ENCODE assay signal across 8 mouse cellular contexts in genomic region chr1:91446060-91446459, GRCm38 (mm10). TPM values are rescaled to one million over a fixed set of nuclear protein-coding genes. Genes with fewer than 3 reads are reported as not detected.
DNase-seq lines count a peak whose midpoint lies in the region; ATAC-seq and TF ChIP-seq lines count a peak whose summit lies in the region.

No protein-coding gene starts in this region.

- H3K4me3 ChIP-seq in hindbrain, postnatal 0 days (ENCODE audit: low read length), result no peak overlapping the region
- H3K4me3 ChIP-seq in hindbrain, embryonic 11.5 days (ENCODE audit: low read depth, low read length), result no peak overlapping the region
- H3K4me3 ChIP-seq in hindbrain, embryonic 10.5 days, result no peak overlapping the region
- H3K4me3 ChIP-seq in forebrain, postnatal 0 days (ENCODE audit: low read depth, low read length), result no peak overlapping the region

- H3K27me3 ChIP-seq in hindbrain, postnatal 0 days (ENCODE audit: insufficient read depth, low read length), result no peaks in the 10 kb centered on the region
- H3K27me3 ChIP-seq in hindbrain, embryonic 11.5 days (ENCODE audit: control insufficient read depth, insufficient read depth, low read length), result no peaks in the 10 kb centered on the region
- no peaks in the 10 kb centered on the region for H3K27me3 ChIP-seq in hindbrain, embryonic 10.5 days (ENCODE audit: insufficient read depth, poor library complexity, severe bottlenecking)
- no peaks in the 10 kb centered on the region for H3K27me3 ChIP-seq in forebrain, postnatal 0 days (ENCODE audit: insufficient read depth, low read length)

- H3K4me2 ChIP-seq in hindbrain, postnatal 0 days (ENCODE audit: low read depth, low read length), result no peak overlapping the region
- no peak overlapping the region for H3K4me2 ChIP-seq in hindbrain, embryonic 11.5 days (replicated peaks; ENCODE audit: low read depth, low read length)
- H3K4me2 ChIP-seq in forebrain, postnatal 0 days (ENCODE audit: low read depth), result no peak overlapping the region

- no peaks in the 10 kb centered on the region for H3K4me1 ChIP-seq in hindbrain, postnatal 0 days (ENCODE audit: insufficient read depth, low read length)
- H3K4me1 ChIP-seq in hindbrain, embryonic 11.5 days (replicated peaks; ENCODE audit: control insufficient read depth, insufficient read depth, low read length), result no peaks in the 10 kb centered on the region
- no peaks in the 10 kb centered on the region for H3K4me1 ChIP-seq in hindbrain, embryonic 10.5 days (replicated peaks)
- H3K4me1 ChIP-seq in forebrain, postnatal 0 days (ENCODE audit: insufficient read depth), result no peaks in the 10 kb centered on the region

- H3K9me3 ChIP-seq in hindbrain, postnatal 0 days (ENCODE audit: low read length), result no peaks in the 10 kb centered on the region
- no peaks in the 10 kb centered on the region for H3K9me3 ChIP-seq in hindbrain, embryonic 11.5 days (ENCODE audit: control insufficient read depth, low read length)
- H3K9me3 ChIP-seq in hindbrain, embryonic 10.5 days, result peaks cover 9% of the 10 kb centered on the region; the same call in 1 of the 2 replicates
- no peaks in the 10 kb centered on the region for H3K9me3 ChIP-seq in forebrain, postnatal 0 days (ENCODE audit: low read length)

- no peak for TF ChIP-seq CTCF in hindbrain, postnatal 0 days (IDR thresholded peaks at IDR 0.05; ENCODE audit: low read depth)
- TF ChIP-seq CTCF in forebrain, postnatal 0 days (IDR thresholded peaks at IDR 0.05; ENCODE audit: low read depth), result no peak

- no peak overlapping the region for H3K9ac ChIP-seq in hindbrain, postnatal 0 days (replicated peaks; ENCODE audit: low read length)
- H3K9ac ChIP-seq in hindbrain, embryonic 11.5 days (ENCODE audit: low read depth, low read length), result no peak overlapping the region
- H3K9ac ChIP-seq in forebrain, postnatal 0 days, result no peak overlapping the region

- H3K36me3 ChIP-seq in hindbrain, postnatal 0 days (ENCODE audit: insufficient read depth, low read length), result peaks cover 61% of the 10 kb centered on the region
- H3K36me3 ChIP-seq in hindbrain, embryonic 11.5 days (ENCODE audit: control insufficient read depth, insufficient read depth, low read length), result 0 out of 2 replicates have a peak, but pooled peaks cover 2% of the 10 kb centered on the region
- H3K36me3 ChIP-seq in hindbrain, embryonic 10.5 days, result peaks cover 30% of the 10 kb centered on the region
- H3K36me3 ChIP-seq in forebrain, postnatal 0 days (ENCODE audit: insufficient read depth), result peaks cover 66% of the 10 kb centered on the region

- ATAC-seq in hindbrain, postnatal 0 days, result no peak
- no peak for ATAC-seq in hindbrain, embryonic 11.5 days (ENCODE audit: low FRiP score)
- no peak for ATAC-seq in megakaryocyte, adult 5-6 weeks (ENCODE audit: poor library complexity, severe bottlenecking)
- no peak for ATAC-seq in forebrain, postnatal 0 days

- 53% methylated on average over 8 of the region's 8 CpGs for WGBS in hindbrain, postnatal 0 days
- WGBS in hindbrain, embryonic 11.5 days, result 89% methylated on average over 8 of the region's 8 CpGs
- 87% methylated on average over 8 of the region's 8 CpGs for WGBS in hindbrain, embryonic 10.5 days
- WGBS in forebrain, postnatal 0 days, result 77% methylated on average over 8 of the region's 8 CpGs

- peak; percentile 68 for DNase-seq in hindbrain, postnatal 0 days (ENCODE audit: low spot score)
- DNase-seq in hindbrain, embryonic 11.5 days (ENCODE audit: low spot score), result no peak
- peak; percentile 93 to 95 for DNase-seq in heart, adult 18-20 months
- peak; percentile 87 for DNase-seq in kidney, postnatal 10 days
- DNase-seq in ovary, postnatal 14 days (ENCODE audit: low spot score), result peak; percentile 44
- no peak for DNase-seq in hindbrain, embryonic 10.5 days (ENCODE audit: low spot score)
- DNase-seq in forebrain, postnatal 0 days, result no peak

- peak overlapping the region; percentile 49 for H3K27ac ChIP-seq in hindbrain, postnatal 0 days
- no peak overlapping the region for H3K27ac ChIP-seq in hindbrain, embryonic 11.5 days (ENCODE audit: low read depth, low read length)
- no peak overlapping the region for H3K27ac ChIP-seq in hindbrain, embryonic 10.5 days
- no peak overlapping the region for H3K27ac ChIP-seq in forebrain, postnatal 0 days (ENCODE audit: low read depth, low read length)

RNA-seq across cellular contexts. Expression of gene Per2, which starts 13.1 kb away (rescaled TPM):
- total RNA-seq in hindbrain, postnatal 0 days (2014; rRNA removed), result 10.0 and 12.0 TPM in 2 replicates
- 4.2 and 5.1 TPM in 2 replicates for polyA plus RNA-seq in hindbrain, postnatal 0 days (2015; fragmentation: Nextera tagmentation; extraction: Ambion mirVana)
- polyA plus RNA-seq in hindbrain, embryonic 11.5 days (2014; fragmentation: Nextera tagmentation; extraction: Ambion mirVana), result 1.7 and 2.8 TPM in 2 replicates
- 1 to 10 TPM; 4.7 to 5.6 TPM for total RNA-seq in heart, adult 18-20 months (2021)
- 1.9 and 2.4 TPM in 2 replicates for polyA plus RNA-seq in hindbrain, embryonic 10.5 days (2016; fragmentation: Nextera tagmentation; extraction: Ambion mirVana)
- total RNA-seq in megakaryocyte, adult 5-6 weeks (2015), result 1.9 and 3.0 TPM in 2 replicates
- 1.9 and 2.0 TPM in 2 replicates for total RNA-seq in megakaryocyte, adult 5-6 weeks (2017)
- 6.3 and 9.0 TPM in 2 replicates for total RNA-seq in forebrain, postnatal 0 days (2014; rRNA removed)
- polyA plus RNA-seq in forebrain, postnatal 0 days (2015; fragmentation: Nextera tagmentation; extraction: Ambion mirVana), result 2.3 and 4.3 TPM in 2 replicates

RNA-seq across cellular contexts. Expression of gene Hes6, which starts 32.2 kb away (rescaled TPM):
- total RNA-seq in hindbrain, postnatal 0 days (2014; rRNA removed), result 154 and 160 TPM in 2 replicates
- 129 and 131 TPM in 2 replicates for polyA plus RNA-seq in hindbrain, postnatal 0 days (2015; fragmentation: Nextera tagmentation; extraction: Ambion mirVana)
- polyA plus RNA-seq in hindbrain, embryonic 11.5 days (2014; fragmentation: Nextera tagmentation; extraction: Ambion mirVana), result 288 and 318 TPM in 2 replicates
- 10 to 100 TPM; 21.6 to 23.0 TPM for total RNA-seq in heart, adult 18-20 months (2021)
- 285 and 401 TPM in 2 replicates for polyA plus RNA-seq in hindbrain, embryonic 10.5 days (2016; fragmentation: Nextera tagmentation; extraction: Ambion mirVana)
- total RNA-seq in megakaryocyte, adult 5-6 weeks (2015), result 31.4 and 37.5 TPM in 2 replicates
- total RNA-seq in megakaryocyte, adult 5-6 weeks (2017), result 29.1 and 30.8 TPM in 2 replicates
- total RNA-seq in forebrain, postnatal 0 days (2014; rRNA removed), result 133 and 154 TPM in 2 replicates
- polyA plus RNA-seq in forebrain, postnatal 0 days (2015; fragmentation: Nextera tagmentation; extraction: Ambion mirVana), result 154 and 177 TPM in 2 replicates

RNA-seq across cellular contexts. Expression of gene Ilkap, which starts 47.4 kb away (rescaled TPM):
- total RNA-seq in hindbrain, postnatal 0 days (2014; rRNA removed), result 66.7 and 66.9 TPM in 2 replicates
- 119 and 120 TPM in 2 replicates for polyA plus RNA-seq in hindbrain, postnatal 0 days (2015; fragmentation: Nextera tagmentation; extraction: Ambion mirVana)
- polyA plus RNA-seq in hindbrain, embryonic 11.5 days (2014; fragmentation: Nextera tagmentation; extraction: Ambion mirVana), result 172 TPM in 2 replicates
- 10 to 100 TPM; 46.9 to 51.0 TPM for total RNA-seq in heart, adult 18-20 months (2021)
- 165 and 173 TPM in 2 replicates for polyA plus RNA-seq in hindbrain, embryonic 10.5 days (2016; fragmentation: Nextera tagmentation; extraction: Ambion mirVana)
- 67.5 and 71.0 TPM in 2 replicates for total RNA-seq in megakaryocyte, adult 5-6 weeks (2015)
- total RNA-seq in megakaryocyte, adult 5-6 weeks (2017), result 90.9 and 102 TPM in 2 replicates
- 104 and 108 TPM in 2 replicates for total RNA-seq in forebrain, postnatal 0 days (2014; rRNA removed)
- 129 TPM in 2 replicates for polyA plus RNA-seq in forebrain, postnatal 0 days (2015; fragmentation: Nextera tagmentation; extraction: Ambion mirVana)

RNA-seq across cellular contexts. Expression of gene Traf3ip1, which starts 48.4 kb away (rescaled TPM):
- 10.3 and 11.7 TPM in 2 replicates for total RNA-seq in hindbrain, postnatal 0 days (2014; rRNA removed)
- polyA plus RNA-seq in hindbrain, postnatal 0 days (2015; fragmentation: Nextera tagmentation; extraction: Ambion mirVana), result 7.4 and 8.1 TPM in 2 replicates
- polyA plus RNA-seq in hindbrain, embryonic 11.5 days (2014; fragmentation: Nextera tagmentation; extraction: Ambion mirVana), result 7.3 and 7.7 TPM in 2 replicates
- 1 to 10 TPM; 6.0 to 6.5 TPM for total RNA-seq in heart, adult 18-20 months (2021)
- polyA plus RNA-seq in hindbrain, embryonic 10.5 days (2016; fragmentation: Nextera tagmentation; extraction: Ambion mirVana), result 9.3 and 11.0 TPM in 2 replicates
- total RNA-seq in megakaryocyte, adult 5-6 weeks (2015), result 1.8 and 2.5 TPM in 2 replicates
- 2.4 and 2.9 TPM in 2 replicates for total RNA-seq in megakaryocyte, adult 5-6 weeks (2017)
- total RNA-seq in forebrain, postnatal 0 days (2014; rRNA removed), result 10.1 and 15.8 TPM in 2 replicates
- polyA plus RNA-seq in forebrain, postnatal 0 days (2015; fragmentation: Nextera tagmentation; extraction: Ambion mirVana), result 4.6 and 6.4 TPM in 2 replicates

Comparison
In these comparisons a context has a peak if more than half of its experiments do, and no peak if none do; other contexts are left out.
1. DNase-seq: peak in hindbrain, postnatal 0 days (single experiment), heart, adult 18-20 months (2 of 2), kidney, postnatal 10 days (single experiment) and ovary, postnatal 14 days (single experiment); none in hindbrain, embryonic 11.5 days (single experiment), hindbrain, embryonic 10.5 days (single experiment) and forebrain, postnatal 0 days (single experiment).